In genomic region chr17:75436819-75437218, GRCm38 (mm10) we compare ENCODE assay signal across 11 mouse cellular contexts. TPM values are rescaled to one million over a fixed set of nuclear protein-coding genes. Genes with fewer than 3 reads are reported as not detected.
DNase-seq lines count a peak whose midpoint lies in the region; ATAC-seq and TF ChIP-seq lines count a peak whose summit lies in the region.
"Had no signal": no experiment of that assay in that cellular context is flagged by ENCODE, and none has a peak within 500 bp of the region (broad histone marks: within the 10 kb centered on the region; RNA-seq: fewer than 3 reads in every experiment).

No protein-coding gene starts in this region.

- H3K27ac ChIP-seq in hindbrain, postnatal 0 days: no peak overlapping the region
- H3K27ac ChIP-seq in hindbrain, embryonic 16.5 days (ENCODE audit: low read depth, low read length): no peak overlapping the region
- H3K27ac ChIP-seq in cortical plate, adult 2 months (ENCODE audit: insufficient read depth, low read length): no peak overlapping the region
- peak overlapping the region; percentile 10; the same call in 1 of the 2 replicates for H3K27ac ChIP-seq in lung, embryonic 16.5 days (ENCODE audit: low read length)
- H3K27ac ChIP-seq: embryonic facial prominence, embryonic 15.5 days; hindbrain, embryonic 13.5 days had no signal

- no peak for TF ChIP-seq POLR2A in cortical plate, adult 2 months (IDR thresholded peaks at IDR 0.05; ENCODE audit: extremely low read depth, insufficient read depth, low read length)

- H3K9ac ChIP-seq in hindbrain, postnatal 0 days (replicated peaks; ENCODE audit: low read length): no peak overlapping the region
- no peak overlapping the region for H3K9ac ChIP-seq in hindbrain, embryonic 16.5 days (ENCODE audit: low read depth, low read length)
- peak overlapping the region; percentile 6; the same call in 1 of the 2 replicates for H3K9ac ChIP-seq in lung, embryonic 16.5 days (ENCODE audit: low read length)
- H3K9ac ChIP-seq: embryonic facial prominence, embryonic 15.5 days; hindbrain, embryonic 13.5 days had no signal

- no peaks in the 10 kb centered on the region for H3K9me3 ChIP-seq in hindbrain, postnatal 0 days (ENCODE audit: low read length)
- H3K9me3 ChIP-seq in hindbrain, embryonic 16.5 days (ENCODE audit: control insufficient read depth, low read length): no peaks in the 10 kb centered on the region
- no peaks in the 10 kb centered on the region for H3K9me3 ChIP-seq in lung, embryonic 16.5 days (ENCODE audit: control insufficient read depth, low read length)
- H3K9me3 ChIP-seq: embryonic facial prominence, embryonic 15.5 days; hindbrain, embryonic 13.5 days had no signal

- 78% methylated on average over 6 of the region's 6 CpGs for WGBS in hindbrain, postnatal 0 days
- 83% methylated on average over 6 of the region's 6 CpGs for WGBS in hindbrain, embryonic 16.5 days
- WGBS in lung, embryonic 16.5 days: 40% methylated on average over 6 of the region's 6 CpGs

- no peak for TF ChIP-seq CTCF in hindbrain, postnatal 0 days (IDR thresholded peaks at IDR 0.05; ENCODE audit: low read depth)
- TF ChIP-seq CTCF in cortical plate, adult 2 months (IDR thresholded peaks at IDR 0.05; ENCODE audit: extremely low read depth, insufficient read depth, low read length): no peak

- H3K4me3 ChIP-seq in hindbrain, postnatal 0 days (ENCODE audit: low read length): 0 out of 2 replicates have a peak overlapping the region, but pooled peaks have one; percentile 4
- H3K4me3 ChIP-seq in hindbrain, embryonic 16.5 days (ENCODE audit: low read length): no peak overlapping the region
- peak overlapping the region; percentile 16; the same call in 1 of the 2 replicates for H3K4me3 ChIP-seq in cortical plate, adult 2 months (ENCODE audit: insufficient read depth, low read length)
- H3K4me3 ChIP-seq in lung, embryonic 16.5 days (ENCODE audit: low read length): peak overlapping the region; percentile 34
- H3K4me3 ChIP-seq: hindbrain, embryonic 13.5 days; myocyte had no signal

- no peak for DNase-seq in hindbrain, postnatal 0 days (ENCODE audit: low spot score)
- peak; percentile 20 to 38 for DNase-seq in B cell, adult 2 months
- DNase-seq in urinary bladder, postnatal 10 days (ENCODE audit: low spot score): no peak
- DNase-seq in cerebellum, postnatal 14 days: no peak

- ATAC-seq in hindbrain, postnatal 0 days: no peak
- ATAC-seq in hindbrain, embryonic 16.5 days: no peak
- no peak for ATAC-seq in lung, embryonic 16.5 days (ENCODE audit: low read depth)
- ATAC-seq: activated CD4-positive, CD25-positive, alpha-beta regulatory T cell, adult 4 months had no signal

- H3K4me1 ChIP-seq in hindbrain, postnatal 0 days (ENCODE audit: insufficient read depth, low read length): no peaks in the 10 kb centered on the region
- no peaks in the 10 kb centered on the region for H3K4me1 ChIP-seq in hindbrain, embryonic 16.5 days (ENCODE audit: control insufficient read depth, insufficient read depth, low read depth, low read length)
- H3K4me1 ChIP-seq in cortical plate, adult 2 months (ENCODE audit: control insufficient read depth, insufficient read depth, low read length): peaks cover 2% of the 10 kb centered on the region
- H3K4me1 ChIP-seq in lung, embryonic 16.5 days (replicated peaks; ENCODE audit: control insufficient read depth, insufficient read depth, low read length): no peaks in the 10 kb centered on the region
- H3K4me1 ChIP-seq: embryonic facial prominence, embryonic 15.5 days had no signal

- no peaks in the 10 kb centered on the region for H3K36me3 ChIP-seq in hindbrain, postnatal 0 days (ENCODE audit: insufficient read depth, low read length)
- H3K36me3 ChIP-seq in hindbrain, embryonic 16.5 days (ENCODE audit: control insufficient read depth, insufficient read depth, low read length): no peaks in the 10 kb centered on the region
- H3K36me3 ChIP-seq in lung, embryonic 16.5 days (ENCODE audit: control insufficient read depth, insufficient read depth, low read length): no peaks in the 10 kb centered on the region
- H3K36me3 ChIP-seq: embryonic facial prominence, embryonic 15.5 days; hindbrain, embryonic 13.5 days had no signal

- H3K27me3 ChIP-seq in hindbrain, postnatal 0 days (ENCODE audit: insufficient read depth, low read length): no peaks in the 10 kb centered on the region
- H3K27me3 ChIP-seq in hindbrain, embryonic 16.5 days (replicated peaks; ENCODE audit: control insufficient read depth, insufficient read depth, low read length): no peaks in the 10 kb centered on the region
- H3K27me3 ChIP-seq in lung, embryonic 16.5 days (ENCODE audit: control insufficient read depth, insufficient read depth, low read depth, low read length): no peaks in the 10 kb centered on the region
- H3K27me3 ChIP-seq: embryonic facial prominence, embryonic 15.5 days; hindbrain, embryonic 13.5 days had no signal

- no peak overlapping the region for H3K4me2 ChIP-seq in hindbrain, postnatal 0 days (ENCODE audit: low read depth, low read length)
- H3K4me2 ChIP-seq in hindbrain, embryonic 16.5 days (ENCODE audit: low read length): no peak overlapping the region
- no peak overlapping the region for H3K4me2 ChIP-seq in lung, embryonic 16.5 days (ENCODE audit: low read depth, low read length)
- H3K4me2 ChIP-seq: embryonic facial prominence, embryonic 15.5 days; hindbrain, embryonic 13.5 days had no signal

RNA-seq across cellular contexts. Expression of gene Rasgrp3, which starts 1.1 kb away (rescaled TPM):
- total RNA-seq in hindbrain, postnatal 0 days (2014; rRNA removed): 2.1 and 3.3 TPM in 2 replicates
- polyA plus RNA-seq in hindbrain, postnatal 0 days (2015; fragmentation: Nextera tagmentation; extraction: Ambion mirVana): 5.1 and 5.9 TPM in 2 replicates
- polyA plus RNA-seq in hindbrain, embryonic 16.5 days (2015; fragmentation: Nextera tagmentation; extraction: Ambion mirVana): 6.6 and 7.0 TPM in 2 replicates
- 11.1 and 12.7 TPM in 2 replicates for polyA plus RNA-seq in cortical plate, adult 2 months (2012; rRNA removed)
- 31.4 and 34.3 TPM in 2 replicates for polyA plus RNA-seq in lung, embryonic 16.5 days (2015; fragmentation: Nextera tagmentation; extraction: Ambion mirVana)

Comparison
In these comparisons a context has a peak if more than half of its experiments do, and no peak if none do; other contexts are left out.
1. DNase-seq: peak in B cell, adult 2 months (2 of 2); none in hindbrain, postnatal 0 days (single experiment), urinary bladder, postnatal 10 days (single experiment) and cerebellum, postnatal 14 days (0 of 2).